Mouse (Mus musculus) hindbrain, embryonic 15.5 days (tissue): ENCODE measurements around the gene Dap. TPM values are rescaled to one million over a fixed set of nuclear protein-coding genes. Genes with fewer than 3 reads are reported as not detected.

Experiments used
- ATAC-seq: fragments of 200-750 bp; cut with Nextera tagmentation; 2 replicates; pipeline ENCODE4 v1.8.0; 2017; ENCODE audit warnings: low read depth, moderate number of reproducible peaks, moderate TSS enrichment; ENCODE audit not compliant: low FRiP score
- H3K27ac ChIP-seq: fragments of 300-500 bp; sonication (generic); replicated peaks from 2 replicates; pipeline ENCODE4 v1.5.1; 2015; ENCODE audit warnings: mild to moderate bottlenecking, inconsistent platforms
- H3K27me3 ChIP-seq: fragments of 300-500 bp; sonication (generic); 2 replicates; pipeline ENCODE4 v1.6.1; 2015; ENCODE audit warnings: control low read depth, inconsistent platforms
- H3K36me3 ChIP-seq: fragments of 300-500 bp; sonication (generic); 2 replicates; pipeline ENCODE4 v1.6.1; 2015; ENCODE audit warnings: control low read depth, inconsistent platforms
- H3K4me1 ChIP-seq: fragments of 300-500 bp; sonication (generic); replicated peaks from 2 replicates; pipeline ENCODE4 v1.6.1; 2015; ENCODE audit warnings: control low read depth, inconsistent platforms
- H3K4me2 ChIP-seq: fragments of 300-500 bp; sonication (generic); 2 replicates; pipeline ENCODE4 v1.6.1; 2015; ENCODE audit warnings: moderate library complexity, mild to moderate bottlenecking, inconsistent platforms
- H3K4me3 ChIP-seq: fragments of 300-500 bp; sonication (generic); 2 replicates; pipeline ENCODE4 v1.5.1; 2015; ENCODE audit warnings: mild to moderate bottlenecking, inconsistent platforms
- H3K9ac ChIP-seq: fragments of 300-500 bp; sonication (generic); 2 replicates; pipeline ENCODE4 v1.6.1; 2015; ENCODE audit warnings: inconsistent platforms
- H3K9me3 ChIP-seq: fragments of 300-500 bp; sonication (generic); 2 replicates; pipeline ENCODE4 v1.6.1; 2016; ENCODE audit warnings: control low read depth, inconsistent platforms
- WGBS: fragments of 180-500 bp; shearing (Covaris S2); methylation state at CpG from one replicate; pipeline ENCODE4 v1.1.7; 2015; 5-methylcytosine and 5-hydroxymethylcytosine counted together
- polyA plus RNA-seq: library from polyadenylated mRNA; unstranded; fragments of >200 nt; fragmentation: Nextera tagmentation; extraction: Ambion mirVana; gene quantifications from 2 replicates; pipeline ENCODE4 v1.2.1, GENCODE M21; 2015

Dap gene
- polyA plus RNA-seq, 1 experiment from 2014 or later = 30.4 TPM

DNA sequence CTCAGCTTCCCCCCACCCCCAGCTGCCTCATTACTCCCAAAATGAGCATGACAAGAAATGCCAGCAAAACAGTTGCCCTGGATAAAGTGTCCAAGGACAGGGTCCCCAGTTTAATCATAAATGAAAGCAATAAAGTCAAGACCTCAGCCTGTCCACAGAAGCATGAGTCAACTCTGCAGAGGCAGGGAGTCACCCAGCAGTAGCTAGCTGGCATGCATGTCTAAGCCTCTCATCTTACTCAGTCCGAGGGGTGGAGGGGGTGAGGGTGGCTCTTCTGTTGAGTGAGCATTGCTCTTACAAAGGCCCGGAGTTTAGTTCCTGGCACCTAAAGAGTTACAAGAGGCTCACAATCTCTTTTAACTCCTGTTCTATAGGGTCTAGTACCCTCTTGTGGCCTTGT is 87.9 kb downstream of the Dap start:
- Histone ChIP-seq H3K27me3 (no peaks in the 10 kb centered on the region), H3K27ac (no peak overlapping the region), H3K4me3 (no peak overlapping the region), H3K9me3 (no peaks in the 10 kb centered on the region), H3K9ac (no peak overlapping the region), H3K36me3 (no peaks in the 10 kb centered on the region), H3K4me1 (no peaks in the 10 kb centered on the region), H3K4me2 (no peak overlapping the region)
- no peak for ATAC-seq
- WGBS = 78% methylated on average over 2 of the region's 2 CpGs

DNA sequence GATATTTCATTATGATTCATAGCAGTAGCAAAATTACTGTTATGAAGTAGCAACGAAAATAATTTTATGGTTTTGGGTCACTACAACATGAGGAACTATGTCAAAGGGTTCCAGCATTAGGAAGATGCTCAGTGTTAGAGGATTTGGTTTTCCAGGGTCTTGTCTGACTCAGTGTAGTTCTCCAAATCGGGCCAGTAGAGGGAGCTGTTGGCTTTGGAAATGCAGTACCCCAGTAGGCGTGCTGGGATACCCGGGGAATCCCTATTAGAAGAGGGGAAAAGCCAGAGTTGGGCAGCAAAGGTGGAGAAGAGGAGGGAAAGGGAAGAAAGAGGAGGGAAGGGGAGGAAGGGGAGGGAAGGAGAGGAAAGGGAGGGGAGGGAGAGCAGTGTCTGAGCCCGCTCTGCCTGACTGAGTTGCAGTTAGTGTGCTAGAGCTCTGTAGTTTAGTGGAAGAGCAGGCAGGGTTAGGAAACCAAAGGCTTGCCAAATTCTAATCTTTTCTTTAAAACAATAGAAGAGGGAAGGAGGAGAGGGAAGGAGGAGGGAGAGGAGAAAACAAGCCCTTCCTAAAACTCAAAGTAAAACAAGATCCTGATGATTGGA is 91.6 kb downstream of the Dap start:
- no peaks in the 10 kb centered on the region for H3K27me3 ChIP-seq
- no peaks in the 10 kb centered on the region for H3K9me3 ChIP-seq
- no peak overlapping the region for H3K27ac ChIP-seq
- no peak overlapping the region for H3K4me2 ChIP-seq
- peaks cover 19% of the 10 kb centered on the region for H3K4me1 ChIP-seq
- H3K36me3 ChIP-seq = no peaks in the 10 kb centered on the region
- no peak overlapping the region for H3K4me3 ChIP-seq
- peak; percentile 86 for ATAC-seq
- 4% methylated on average over 5 of the region's 5 CpGs for WGBS
- no peak overlapping the region for H3K9ac ChIP-seq

DNA sequence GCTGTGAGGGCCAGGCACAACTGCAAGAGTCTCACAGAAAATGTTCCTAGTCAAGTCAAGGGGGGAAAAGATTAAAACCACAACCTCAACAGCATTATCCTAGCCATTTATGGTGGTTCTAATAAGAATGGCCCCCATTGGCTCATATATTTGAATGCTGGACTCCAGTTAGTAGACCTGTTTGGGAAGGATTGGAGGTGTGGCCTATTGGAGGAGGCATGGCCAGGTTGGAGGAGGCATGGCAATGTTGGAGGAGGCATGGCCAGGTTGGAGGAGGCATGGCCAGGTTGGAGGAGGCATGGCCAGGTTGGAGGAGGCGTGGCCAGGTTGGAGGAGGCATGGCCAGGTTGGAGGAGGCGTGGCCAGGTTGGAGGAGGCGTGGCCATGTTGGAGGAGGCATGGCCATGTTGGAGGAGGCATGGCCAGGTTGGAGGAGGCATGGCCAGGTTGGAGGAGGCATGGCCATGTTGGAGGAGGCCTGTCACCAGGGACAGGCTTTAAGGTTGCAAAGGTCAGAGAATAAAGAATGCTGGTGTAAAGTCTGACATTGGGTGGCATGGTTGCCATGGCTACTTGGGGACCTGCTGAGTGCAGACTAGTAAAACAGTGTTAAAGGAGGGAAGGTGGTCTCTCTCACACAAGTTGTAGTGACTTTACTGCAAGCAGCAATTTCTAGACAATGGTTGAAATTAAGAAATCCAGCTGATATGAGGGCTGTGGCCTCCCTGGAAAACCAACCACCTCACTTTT is 93.1 kb downstream of the Dap start:
- H3K4me2 ChIP-seq = no peak overlapping the region
- no peaks in the 10 kb centered on the region for H3K36me3 ChIP-seq
- H3K27ac ChIP-seq = no peak overlapping the region
- peaks cover 19% of the 10 kb centered on the region for H3K4me1 ChIP-seq
- H3K27me3 ChIP-seq = no peaks in the 10 kb centered on the region
- no peak overlapping the region for H3K9ac ChIP-seq
- ATAC-seq = no peak
- H3K4me3 ChIP-seq = no peak overlapping the region
- no peaks in the 10 kb centered on the region for H3K9me3 ChIP-seq
- WGBS = 92% methylated on average over 3 of the region's 3 CpGs

DNA sequence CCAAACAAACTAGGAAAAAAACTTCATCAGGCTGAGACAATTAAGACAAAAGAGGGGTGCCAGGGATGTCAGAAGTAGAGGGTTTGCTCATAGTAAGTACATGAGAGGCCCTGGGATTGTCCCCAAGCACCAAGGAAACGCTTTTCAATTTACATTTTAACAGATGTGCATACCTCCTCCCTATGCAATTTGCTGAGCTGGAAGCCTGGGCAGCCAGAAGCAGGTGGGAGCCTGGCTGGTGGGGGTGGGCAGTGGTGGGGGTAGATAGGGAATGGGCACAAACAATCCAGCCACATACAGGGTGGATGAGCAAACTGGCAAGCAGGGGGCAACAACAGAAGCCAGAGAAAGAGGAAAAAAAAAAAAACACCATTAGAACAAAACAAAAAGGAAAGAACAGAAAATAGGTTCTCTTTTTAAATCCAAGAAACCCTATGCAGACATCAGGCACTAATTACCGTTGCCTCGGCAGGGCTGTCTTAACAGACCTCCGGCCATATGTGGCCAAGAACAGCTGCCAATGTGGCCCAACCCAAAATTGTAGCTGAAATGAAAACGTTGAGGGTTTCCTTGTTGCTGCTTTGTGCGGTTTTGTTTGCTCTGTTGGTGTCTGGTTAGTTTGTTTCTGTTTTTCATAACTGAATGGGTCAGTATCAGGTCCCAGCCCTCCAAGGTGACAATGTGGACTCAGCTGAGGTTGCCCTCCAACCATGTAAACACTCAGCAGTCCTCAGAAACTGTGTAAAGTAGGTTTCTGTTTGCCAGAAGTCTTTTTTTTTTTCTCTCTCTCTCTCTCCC is 94.2 kb downstream of the Dap start:
- WGBS = 33% methylated on average over 6 of the region's 6 CpGs
- peaks cover 19% of the 10 kb centered on the region for H3K4me1 ChIP-seq
- ATAC-seq = no peak
- no peak overlapping the region for H3K4me3 ChIP-seq
- H3K27ac ChIP-seq = 0 out of 2 replicates have a peak overlapping the region, but pooled peaks have one; percentile 22
- H3K27me3 ChIP-seq = no peaks in the 10 kb centered on the region
- no peak overlapping the region for H3K9ac ChIP-seq
- no peaks in the 10 kb centered on the region for H3K9me3 ChIP-seq
- no peak overlapping the region for H3K4me2 ChIP-seq
- no peaks in the 10 kb centered on the region for H3K36me3 ChIP-seq

DNA sequence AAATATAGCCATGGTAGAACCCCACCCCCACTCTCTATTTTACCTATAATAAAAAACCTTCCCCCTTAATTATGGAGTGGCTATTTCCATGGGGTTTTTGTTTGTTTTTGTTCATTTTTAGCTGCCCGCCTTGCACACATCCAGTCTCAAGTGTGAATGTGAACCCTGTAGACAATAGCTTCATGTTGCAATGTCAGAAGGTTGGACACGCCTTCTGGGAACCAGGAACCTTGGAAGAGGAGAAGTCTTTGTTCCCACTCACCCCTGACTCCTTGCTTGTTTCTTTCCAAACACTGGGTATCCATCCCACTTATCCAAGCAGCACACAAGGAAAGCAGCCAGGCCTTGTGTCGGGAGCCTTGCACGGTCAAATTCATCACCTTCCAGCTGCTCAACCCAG is 94.9 kb downstream of the Dap start:
- no peak overlapping the region for H3K9ac ChIP-seq
- H3K27me3 ChIP-seq = no peaks in the 10 kb centered on the region
- ATAC-seq = no peak
- no peak overlapping the region for H3K4me2 ChIP-seq
- H3K9me3 ChIP-seq = no peaks in the 10 kb centered on the region
- 0 out of 2 replicates have a peak overlapping the region, but pooled peaks have one; percentile 22 for H3K27ac ChIP-seq
- H3K4me3 ChIP-seq = no peak overlapping the region
- peaks cover 19% of the 10 kb centered on the region for H3K4me1 ChIP-seq
- no peaks in the 10 kb centered on the region for H3K36me3 ChIP-seq
- WGBS = 51% methylated on average over 4 of the region's 4 CpGs

DNA sequence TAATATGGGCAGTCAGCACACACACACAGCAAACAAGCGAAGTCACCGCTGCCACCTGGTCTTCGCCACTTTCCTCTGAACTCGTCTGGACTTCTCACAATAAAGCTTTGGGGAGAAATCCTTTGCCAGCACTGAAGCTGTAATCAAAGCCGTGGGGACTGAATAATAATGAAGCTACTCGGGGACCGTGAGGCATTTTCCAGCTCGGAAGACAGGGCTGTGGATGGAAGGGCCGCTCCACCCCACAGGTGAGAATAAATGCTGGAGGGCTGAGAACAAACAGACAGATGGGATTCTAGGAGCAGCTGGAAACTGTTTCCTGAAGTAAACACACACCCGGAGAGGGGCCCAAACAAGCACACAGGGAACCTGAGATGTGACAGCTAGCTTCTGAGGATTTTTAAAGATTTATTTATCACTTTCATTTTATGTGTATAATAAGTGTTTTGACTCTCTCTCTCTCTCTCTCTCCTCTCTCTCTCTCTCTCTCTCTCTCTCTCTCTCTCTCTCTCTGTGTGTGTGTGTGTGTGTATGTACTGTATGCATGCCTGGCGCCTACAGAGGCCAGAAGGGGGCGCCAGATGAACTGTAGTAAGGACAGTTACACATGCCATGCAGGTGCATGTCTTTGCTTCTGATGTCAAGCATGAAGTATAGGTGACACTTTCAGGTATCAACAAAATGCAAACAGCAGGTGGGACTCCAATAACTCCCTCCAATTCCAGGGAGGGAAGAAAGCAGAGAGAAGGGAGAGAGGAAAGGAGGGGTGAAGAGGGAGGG is 96.7 kb downstream of the Dap start:
- Histone ChIP-seq H3K27me3 (no peaks in the 10 kb centered on the region), H3K27ac (no peak overlapping the region), H3K36me3 (no peaks in the 10 kb centered on the region), H3K4me3 (no peak overlapping the region), H3K9me3 (no peaks in the 10 kb centered on the region), H3K9ac (no peak overlapping the region), H3K4me1 (peaks cover 19% of the 10 kb centered on the region), H3K4me2 (no peak overlapping the region)
- ATAC-seq = no peak
- WGBS = 60% methylated on average over 12 of the region's 12 CpGs

DNA sequence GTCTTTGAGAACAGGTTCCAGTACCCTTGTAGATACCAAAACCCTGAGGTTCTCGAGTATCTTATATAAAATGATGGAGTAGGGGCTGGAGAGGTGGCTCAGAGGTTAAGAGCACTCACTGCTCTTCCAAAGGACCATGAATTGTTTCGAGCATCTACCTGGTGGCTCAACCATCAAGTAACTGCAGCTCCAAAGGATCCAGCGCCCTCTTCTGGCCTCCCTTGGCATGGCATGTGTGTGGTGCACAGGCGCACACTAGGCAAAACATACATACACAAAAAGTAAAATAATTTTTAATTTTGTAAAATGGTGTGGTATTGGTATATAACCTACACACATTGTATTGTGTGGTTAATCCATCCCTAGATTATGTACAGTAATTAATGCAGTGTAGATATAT is 99.6 kb downstream of the Dap start:
- H3K4me3 ChIP-seq = no peak overlapping the region
- no peak overlapping the region for H3K27ac ChIP-seq
- no peak overlapping the region for H3K9ac ChIP-seq
- peaks cover 7% of the 10 kb centered on the region; the same call in 1 of the 2 replicates for H3K4me1 ChIP-seq
- 80% methylated on average over 4 of the region's 4 CpGs for WGBS
- no peak for ATAC-seq
- H3K36me3 ChIP-seq = no peaks in the 10 kb centered on the region
- no peaks in the 10 kb centered on the region for H3K27me3 ChIP-seq
- H3K9me3 ChIP-seq = no peaks in the 10 kb centered on the region
- no peak overlapping the region for H3K4me2 ChIP-seq

Other genes with a start within 250 kb of the Dap start
- 1.0 and 1.5 TPM in 2 replicates for gene Ankrd33b, start 143.4 kb downstream of the Dap start, polyA plus RNA-seq
- 2.6 and 2.8 TPM in 2 replicates for gene Ropn1l, start 229.4 kb downstream of the Dap start, polyA plus RNA-seq